Mouse (Mus musculus): ENCODE data around the gene Adamts7. TPM values are rescaled to one million over a fixed set of nuclear protein-coding genes. Genes with fewer than 3 reads are reported as not detected.

The Adamts7 gene
- polyA plus RNA-seq, 1 experiment: 4.6 TPM

GRCm38 (mm10) chr9:90253181-90253580 lies 90.3 kb downstream of the Adamts7 start:
- Histone ChIP-seq H3K4me1 (ENCODE audit: control insufficient read depth, insufficient read depth, insufficient read length) (peaks cover 17% of the 10 kb centered on the region; the same call in 1 of the 2 replicates), H3K4me3 (ENCODE audit: extremely low read depth, insufficient read depth, insufficient read length) (no peak overlapping the region), H3K36me3 (ENCODE audit: control insufficient read depth, insufficient read depth, low read length) (no peaks in the 10 kb centered on the region), H3K27me3 (ENCODE audit: control insufficient read depth, insufficient read depth, low read length) (no peaks in the 10 kb centered on the region), H3K27ac (ENCODE audit: insufficient read depth, low read length) (no peak overlapping the region)
- WGBS: 92% methylated on average over 2 of the region's 2 CpGs
- no peak for DNase-seq (ENCODE audit: low read depth in 1 of 2, low spot score in 2 of 2)
- no peak for TF ChIP-seq CTCF (IDR thresholded peaks at IDR 0.05; ENCODE audit: extremely low read depth, insufficient read depth, insufficient read length, insufficient replicate concordance)
- no peak for TF ChIP-seq POLR2A (IDR thresholded peaks at IDR 0.05; ENCODE audit: low read depth, low read length)

- no peak for TF ChIP-seq POLR2A (IDR thresholded peaks at IDR 0.05; ENCODE audit: low read depth, low read length)
- no peak for TF ChIP-seq CTCF (IDR thresholded peaks at IDR 0.05; ENCODE audit: extremely low read depth, insufficient read depth, insufficient read length, insufficient replicate concordance)
- Histone ChIP-seq H3K36me3 (ENCODE audit: control insufficient read depth, insufficient read depth, low read length) (no peaks in the 10 kb centered on the region), H3K27ac (ENCODE audit: insufficient read depth, low read length) (no peak overlapping the region), H3K27me3 (ENCODE audit: control insufficient read depth, insufficient read depth, low read length) (no peaks in the 10 kb centered on the region), H3K4me3 (ENCODE audit: extremely low read depth, insufficient read depth, insufficient read length) (no peak overlapping the region), H3K4me1 (ENCODE audit: control insufficient read depth, insufficient read depth, insufficient read length) (peaks cover 27% of the 10 kb centered on the region; the same call in 1 of the 2 replicates)
- WGBS: 60% methylated on average over 6 of the region's 6 CpGs
- DNase-seq (ENCODE audit: low read depth in 1 of 2, low spot score in 2 of 2): no peak
Observed at GRCm38 (mm10) chr9:90255844-90256405, 93.1 kb downstream of the Adamts7 start.

GRCm38 (mm10) chr9:90257220-90257619 lies 94.4 kb downstream of the Adamts7 start:
- no peaks in the 10 kb centered on the region for H3K27me3 ChIP-seq (ENCODE audit: control insufficient read depth, insufficient read depth, low read length)
- no peaks in the 10 kb centered on the region for H3K36me3 ChIP-seq (ENCODE audit: control insufficient read depth, insufficient read depth, low read length)
- DNase-seq (ENCODE audit: low read depth in 1 of 2, low spot score in 2 of 2): no peak
- WGBS: 27% methylated on average over 7 of the region's 7 CpGs
- peak overlapping the region; percentile 59 for H3K27ac ChIP-seq (ENCODE audit: insufficient read depth, low read length)
- H3K4me1 ChIP-seq (ENCODE audit: control insufficient read depth, insufficient read depth, insufficient read length): peaks cover 24% of the 10 kb centered on the region; the same call in 1 of the 2 replicates
- H3K4me3 ChIP-seq (ENCODE audit: extremely low read depth, insufficient read depth, insufficient read length): no peak overlapping the region
- TF ChIP-seq CTCF (IDR thresholded peaks at IDR 0.05; ENCODE audit: extremely low read depth, insufficient read depth, insufficient read length, insufficient replicate concordance) (no peak), POLR2A (IDR thresholded peaks at IDR 0.05; ENCODE audit: low read depth, low read length) (no peak)

Other genes with a start within 250 kb of the Adamts7 start
- 65.0 and 65.9 TPM in 2 replicates for gene Ctsh, start 108.9 kb upstream of the Adamts7 start, polyA plus RNA-seq (2012; rRNA removed)
- gene Morf4l1, start 48.3 kb upstream of the Adamts7 start, polyA plus RNA-seq (2012; rRNA removed): 46.2 and 48.1 TPM in 2 replicates
- 26.4 and 27.8 TPM in 2 replicates for gene Tbc1d2b, start 107.7 kb downstream of the Adamts7 start, polyA plus RNA-seq (2012; rRNA removed)

All from spleen, adult 2 months (tissue).